Mouse (Mus musculus): ENCODE measurements around the gene Efr3b. TPM values are rescaled to one million over a fixed set of nuclear protein-coding genes. Genes with fewer than 3 reads are reported as not detected.

The Efr3b gene
- polyA plus RNA-seq, 1 experiment = 1.6 TPM

GRCm38 (mm10) chr12:4037511-4037910, 1.2 kb downstream of the Efr3b start:
- no peak for DNase-seq (ENCODE audit: low spot score)

GRCm38 (mm10) chr12:4036157-4036556, 2.6 kb downstream of the Efr3b start:
- DNase-seq (ENCODE audit: low spot score) = no peak

DNA sequence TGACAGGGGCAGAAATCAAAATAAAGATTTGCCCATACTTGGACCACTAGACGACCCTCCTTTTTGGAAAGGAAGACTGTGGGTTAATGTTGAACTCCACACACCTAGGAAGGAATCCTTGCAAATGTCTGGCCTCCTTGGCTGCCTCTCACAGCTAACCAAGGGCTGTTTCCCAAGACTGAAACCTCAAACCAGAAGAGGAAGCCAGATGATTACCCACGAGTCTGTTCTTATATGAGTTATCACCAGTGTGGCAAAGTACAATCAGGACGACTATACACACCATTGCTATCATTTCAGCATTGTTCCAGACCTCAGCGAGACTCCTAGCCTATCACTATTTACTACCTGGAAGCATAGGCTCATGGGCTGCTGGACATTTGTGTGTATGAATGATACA, 9.7 kb downstream of the Efr3b start:
- no peak for DNase-seq (ENCODE audit: low spot score)

DNA sequence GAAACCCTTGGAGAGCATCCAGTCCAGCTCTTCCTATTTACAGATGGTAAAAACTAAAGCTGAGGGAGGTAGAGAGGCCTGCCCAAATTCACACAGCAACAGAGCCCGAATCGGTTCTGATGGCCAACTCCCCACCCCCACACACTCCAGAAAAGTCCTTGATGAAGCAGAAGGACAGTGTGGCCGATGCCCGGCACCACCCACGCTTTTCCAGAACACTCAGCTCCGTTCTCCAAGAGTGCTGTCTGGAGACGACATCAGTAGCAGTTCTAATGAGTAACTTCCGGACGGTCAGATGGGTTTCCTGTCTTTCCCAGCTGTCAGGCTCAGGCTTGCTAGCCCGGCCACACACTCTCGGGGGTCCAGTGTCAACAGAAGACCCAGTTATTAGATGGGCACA, 10.2 kb downstream of the Efr3b start:
- DNase-seq (ENCODE audit: low spot score) = no peak

DNA sequence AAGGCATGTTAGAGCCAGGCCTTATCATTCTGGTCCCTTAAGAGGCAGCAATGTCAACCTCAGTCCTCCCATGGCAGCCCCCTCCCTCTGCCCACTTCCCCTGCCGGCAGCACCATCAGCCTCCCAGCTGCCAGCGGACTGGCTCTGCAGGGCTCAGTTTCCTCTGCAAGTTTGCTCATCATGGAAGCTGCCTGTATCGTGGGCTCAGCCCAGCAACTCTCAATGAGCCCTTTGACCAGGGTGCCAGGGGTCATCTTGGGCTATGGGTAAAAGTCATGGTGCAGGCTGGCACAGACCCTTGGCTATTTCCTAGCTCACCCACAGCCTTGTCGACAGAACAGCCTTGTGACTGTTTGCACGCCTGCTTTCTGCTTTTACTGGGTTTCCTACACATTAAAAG, 14.4 kb downstream of the Efr3b start:
- no peak for DNase-seq (ENCODE audit: low spot score)

GRCm38 (mm10) chr12:4023501-4023900, 15.2 kb downstream of the Efr3b start:
- no peak for DNase-seq (ENCODE audit: low spot score)

DNA sequence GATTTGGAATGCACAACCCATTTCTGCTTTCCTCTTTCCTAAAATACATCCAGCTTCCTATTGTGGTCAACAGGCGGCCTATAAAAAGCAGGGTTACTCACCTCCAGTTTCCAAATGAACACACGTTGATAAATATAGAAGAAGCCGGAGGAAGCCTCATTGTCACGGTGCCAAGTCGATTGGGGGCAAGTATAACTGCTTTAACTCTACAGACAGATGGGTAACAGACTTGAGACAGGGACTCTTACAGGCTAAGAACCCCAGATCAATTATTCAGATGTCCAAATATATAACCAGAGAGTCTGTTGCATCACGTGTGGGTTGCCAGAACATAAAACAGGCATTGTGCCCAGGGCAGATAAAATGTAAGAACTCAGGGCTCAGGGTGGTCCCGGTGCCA, 15.9 kb downstream of the Efr3b start:
- no peak for DNase-seq (ENCODE audit: low spot score)

- DNase-seq (ENCODE audit: low spot score) = no peak
Observed at GRCm38 (mm10) chr12:4020505-4020904, 18.2 kb downstream of the Efr3b start.

GRCm38 (mm10) chr12:4016321-4016720, 22.4 kb downstream of the Efr3b start:
- no peak for DNase-seq (ENCODE audit: low spot score)

DNA sequence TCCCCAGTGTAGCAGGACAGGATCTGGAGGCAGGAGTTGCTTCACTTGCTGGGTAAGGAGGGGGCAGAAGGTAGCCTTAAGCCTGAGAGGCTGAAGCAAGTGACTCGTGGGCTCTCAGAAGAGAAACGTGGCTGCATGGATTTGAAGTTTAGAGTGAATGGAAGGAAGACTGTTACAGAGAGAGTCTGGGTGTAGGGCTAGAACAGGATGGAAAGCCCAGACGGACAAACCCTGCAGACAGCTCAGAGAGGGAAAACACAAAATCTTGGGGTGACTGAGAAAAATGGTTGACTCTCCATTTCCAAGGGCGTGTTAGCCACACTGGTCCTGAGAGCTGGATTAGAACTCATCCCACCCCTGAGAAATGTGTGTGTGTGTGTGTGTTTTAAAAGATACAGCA, 23.0 kb downstream of the Efr3b start:
- no peak for DNase-seq (ENCODE audit: low spot score)

- no peak for DNase-seq (ENCODE audit: low spot score)
Observed at GRCm38 (mm10) chr12:4015255-4015654, 23.5 kb downstream of the Efr3b start.

- DNase-seq (ENCODE audit: low spot score) = no peak
Observed at GRCm38 (mm10) chr12:4011715-4012114, 27.0 kb downstream of the Efr3b start.

DNA sequence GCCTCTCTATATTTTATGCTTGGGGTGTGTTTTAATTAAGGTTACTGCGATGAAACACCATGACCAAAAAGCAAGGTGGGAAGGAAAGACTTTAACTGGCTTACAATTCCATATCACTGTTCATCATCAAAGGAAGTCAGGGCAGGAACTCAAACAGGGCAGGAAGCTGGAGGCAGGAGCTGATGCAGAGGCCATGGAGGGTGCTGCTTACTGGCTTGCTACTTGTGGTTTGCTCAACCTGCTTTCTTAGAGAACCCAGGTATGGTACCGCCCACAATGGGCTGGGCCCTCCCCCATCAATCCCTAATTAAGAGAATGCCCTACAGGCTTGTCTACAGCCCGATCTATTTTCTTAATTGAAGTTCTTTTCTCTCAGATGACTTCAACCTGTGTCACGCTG, 27.4 kb downstream of the Efr3b start:
- DNase-seq (ENCODE audit: low spot score) = no peak

- DNase-seq (ENCODE audit: low spot score) = no peak
Observed at GRCm38 (mm10) chr12:4008731-4009130, 30.0 kb downstream of the Efr3b start.

- no peak for DNase-seq (ENCODE audit: low spot score)
Observed at GRCm38 (mm10) chr12:4007766-4008165, 30.9 kb downstream of the Efr3b start.

- no peak for DNase-seq (ENCODE audit: low spot score)
Observed at GRCm38 (mm10) chr12:4007181-4007580, 31.5 kb downstream of the Efr3b start.

DNA sequence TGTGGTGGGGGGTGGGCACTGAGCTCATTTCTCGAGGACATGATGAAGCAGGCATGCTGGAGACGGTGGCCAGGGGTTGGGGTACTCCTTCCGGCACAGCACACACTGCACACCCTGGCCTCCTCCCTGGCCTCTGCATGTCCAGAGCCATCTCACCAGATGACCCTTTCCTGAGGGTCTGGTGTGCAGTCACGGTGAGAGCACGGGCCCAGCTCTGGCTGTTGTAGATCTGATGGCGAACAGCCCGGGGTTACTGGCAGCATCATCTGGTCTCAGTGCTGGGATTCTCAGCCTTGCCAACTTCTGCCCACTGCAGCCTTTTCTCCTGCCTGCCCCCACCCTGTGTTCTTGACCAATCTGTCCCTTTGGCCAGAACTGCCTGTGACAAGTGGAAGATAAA, 32.6 kb downstream of the Efr3b start:
- DNase-seq (ENCODE audit: low spot score) = no peak

DNA sequence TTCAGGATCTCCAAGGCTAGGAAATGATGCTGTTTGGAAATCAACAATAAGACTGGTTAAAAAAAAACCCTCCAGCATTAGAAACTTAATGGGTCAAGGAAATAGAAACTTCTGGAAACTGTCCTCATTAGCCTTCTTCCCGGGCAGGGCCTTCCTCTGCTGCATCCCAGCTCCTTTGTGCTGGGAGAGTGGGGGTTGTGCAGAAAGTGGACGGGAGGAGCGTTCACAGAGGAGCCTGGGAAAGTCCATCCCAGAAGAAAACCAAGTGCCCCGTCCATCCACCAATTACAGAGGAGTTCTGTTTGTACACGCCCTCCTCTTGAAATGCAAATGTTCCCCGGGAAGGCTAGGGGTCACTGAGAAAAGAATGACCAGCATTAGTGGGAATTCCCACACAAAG, 34.1 kb downstream of the Efr3b start:
- DNase-seq (ENCODE audit: low spot score) = no peak

DNA sequence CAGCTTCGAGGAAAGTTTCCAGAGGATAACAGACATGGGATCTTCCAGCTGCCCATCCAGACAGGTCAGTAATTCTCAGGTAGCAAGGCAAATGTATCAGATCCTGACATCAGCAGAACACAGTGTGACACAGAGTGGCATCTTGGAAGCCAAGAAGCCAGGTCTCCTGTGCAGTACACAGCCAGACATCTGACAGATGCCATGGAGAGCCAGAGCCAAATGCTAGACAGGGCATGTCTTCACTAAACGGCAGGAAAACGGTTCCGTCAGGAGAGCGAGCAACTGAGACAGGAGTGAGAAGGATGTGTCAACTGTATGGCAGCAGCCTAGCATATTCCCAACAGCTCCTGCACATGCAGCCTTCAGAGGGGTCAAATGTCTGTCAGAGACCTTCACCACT, 38.3 kb downstream of the Efr3b start:
- no peak for DNase-seq (ENCODE audit: low spot score)

DNA sequence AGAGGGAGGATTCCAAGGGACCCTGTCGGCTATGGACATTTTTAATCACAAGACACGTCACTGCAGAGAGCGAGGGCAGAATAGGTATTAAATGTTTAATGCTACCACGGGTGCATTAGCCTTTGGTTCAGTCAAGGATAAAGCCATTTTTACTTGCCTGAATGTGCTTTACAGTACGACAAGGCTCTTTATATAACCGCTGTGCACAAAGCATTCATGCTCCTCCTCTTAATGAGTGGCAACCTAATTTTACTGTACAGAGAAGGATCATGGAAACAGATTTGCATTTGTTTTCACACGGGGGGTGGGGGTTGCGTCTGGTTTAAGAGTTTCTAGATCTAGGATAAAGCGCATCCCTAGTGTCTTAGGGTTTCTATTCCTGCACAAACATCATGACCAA, 42.0 kb downstream of the Efr3b start:
- DNase-seq (ENCODE audit: low spot score) = no peak

GRCm38 (mm10) chr12:3991047-3991446, 47.7 kb downstream of the Efr3b start:
- no peak for DNase-seq (ENCODE audit: low spot score)

- no peak for DNase-seq (ENCODE audit: low spot score)
Observed at GRCm38 (mm10) chr12:3989943-3990342, 48.8 kb downstream of the Efr3b start.

DNA sequence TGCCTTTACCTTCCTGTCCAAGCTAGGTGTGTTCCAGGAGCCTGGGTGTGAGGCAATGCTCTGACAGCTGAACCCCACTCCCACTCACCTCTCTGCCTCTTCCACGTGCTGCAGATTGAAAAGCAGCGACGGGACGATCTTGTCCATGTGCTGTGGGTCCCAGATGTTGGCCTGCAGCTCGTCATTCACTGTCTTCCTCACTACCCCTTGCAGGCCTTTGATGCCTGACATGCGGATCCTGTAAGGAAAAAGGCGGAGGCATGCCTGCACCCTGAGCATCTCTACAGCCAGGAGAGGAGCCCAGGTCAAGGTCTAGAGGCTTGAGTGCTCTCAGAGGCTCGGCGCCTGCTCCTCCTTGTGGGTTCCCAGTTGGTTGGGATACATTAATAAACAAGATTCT, 54.3 kb downstream of the Efr3b start:
- no peak for DNase-seq (ENCODE audit: low spot score)

GRCm38 (mm10) chr12:3983736-3984135, 55.0 kb downstream of the Efr3b start:
- no peak for DNase-seq (ENCODE audit: low spot score)

DNA sequence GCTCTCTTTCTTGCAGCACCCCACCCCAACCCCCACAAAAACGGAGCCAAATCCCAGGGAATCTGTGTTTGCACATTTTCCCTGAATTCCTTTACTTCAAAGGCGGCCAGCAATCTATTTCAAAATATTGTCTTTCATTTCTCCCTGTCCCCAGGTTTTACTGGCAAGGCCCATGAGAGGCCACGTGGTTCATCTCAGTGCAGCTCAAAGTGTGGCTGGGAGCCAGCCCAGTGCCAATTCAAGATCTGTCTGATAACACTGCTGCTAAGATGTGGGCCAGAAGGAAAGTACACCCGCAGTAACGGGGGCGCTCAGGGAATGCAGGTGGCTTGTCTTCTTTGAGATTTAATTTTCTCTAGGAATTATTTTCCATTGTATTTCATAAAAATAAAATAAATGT, 56.5 kb downstream of the Efr3b start:
- DNase-seq (ENCODE audit: low spot score) = no peak
